Mouse (Mus musculus) thymus, adult 2 months (tissue): ENCODE data around the gene Rbp3.

Experiments used
- CTCF ChIP-seq: fragments of 200-500 bp; IDR thresholded peaks from 2 replicates; pipeline ENCODE4 v1.5.1; 2012; ENCODE audit warnings: mild to moderate bottlenecking, control low read depth, low read length, moderate library complexity, borderline replicate concordance; ENCODE audit not compliant: control insufficient read depth, poor library complexity, insufficient read depth; ENCODE audit errors: extremely low read depth
- POLR2A ChIP-seq: fragments of 200-500 bp; IDR thresholded peaks from 2 replicates; pipeline ENCODE4 v1.6.1; 2012; ENCODE audit warnings: mild to moderate bottlenecking, low read length, control low read depth, moderate library complexity; ENCODE audit not compliant: control insufficient read depth, poor library complexity, insufficient read depth; ENCODE audit errors: extremely low read depth

DNA sequence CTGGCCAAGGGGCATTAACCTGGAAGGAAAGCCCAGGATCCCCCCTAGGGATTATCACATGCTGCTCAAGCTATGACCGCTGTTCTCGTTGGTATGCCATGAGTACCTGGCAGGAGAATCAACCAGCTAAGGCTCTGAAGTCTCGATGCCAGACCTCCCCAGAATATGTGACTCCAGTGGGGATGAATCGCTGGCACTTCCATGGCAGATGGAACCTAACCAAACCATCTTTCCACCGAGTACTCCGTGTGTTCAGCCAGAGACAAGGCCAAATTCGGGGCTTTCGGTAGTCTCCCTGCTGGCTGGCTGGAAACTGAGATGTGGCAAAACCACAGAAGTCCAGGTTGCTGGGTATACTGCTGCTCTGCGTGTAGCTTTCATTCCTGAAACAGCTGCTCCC is 39.6 kb upstream of the Rbp3 start:
- TF ChIP-seq POLR2A: no peak
- TF ChIP-seq CTCF: no peak
